Mouse (Mus musculus): Measurements from ENCODE around the gene Nav3. TPM values are rescaled to one million over a fixed set of nuclear protein-coding genes. Genes with fewer than 3 reads are reported as not detected.

The Nav3 gene
- polyA plus RNA-seq, 1 experiment, result not detected

DNA sequence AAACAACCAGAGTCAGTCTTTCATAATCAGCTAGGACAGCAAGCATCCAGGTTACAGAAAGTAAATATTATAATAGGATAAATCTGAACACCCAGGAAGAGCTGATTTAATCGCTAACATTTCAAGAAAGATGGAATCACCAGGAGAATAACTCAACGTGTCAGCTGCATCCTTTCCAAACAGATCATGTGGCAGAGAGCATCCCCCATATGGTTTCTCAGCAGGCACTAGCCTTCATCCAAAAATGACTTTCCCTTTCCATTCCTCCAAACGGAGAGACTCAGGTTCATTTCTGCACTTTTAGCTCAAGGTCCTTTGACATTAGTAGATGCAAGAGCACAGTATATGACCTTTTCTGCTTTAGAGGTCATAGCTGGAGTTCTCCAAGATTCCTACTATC lies 765.4 kb downstream of the Nav3 start:
- Histone ChIP-seq H3K4me3 (ENCODE audit: insufficient read depth, low read length) (no peak overlapping the region), H3K27ac (ENCODE audit: insufficient read depth, low read depth, low read length) (no peak overlapping the region), H3K4me1 (ENCODE audit: control insufficient read depth, insufficient read depth, low read length) (no peaks in the 10 kb centered on the region)
- TF ChIP-seq CTCF (IDR thresholded peaks at IDR 0.05; ENCODE audit: low read depth, low read length), result no peak

DNA sequence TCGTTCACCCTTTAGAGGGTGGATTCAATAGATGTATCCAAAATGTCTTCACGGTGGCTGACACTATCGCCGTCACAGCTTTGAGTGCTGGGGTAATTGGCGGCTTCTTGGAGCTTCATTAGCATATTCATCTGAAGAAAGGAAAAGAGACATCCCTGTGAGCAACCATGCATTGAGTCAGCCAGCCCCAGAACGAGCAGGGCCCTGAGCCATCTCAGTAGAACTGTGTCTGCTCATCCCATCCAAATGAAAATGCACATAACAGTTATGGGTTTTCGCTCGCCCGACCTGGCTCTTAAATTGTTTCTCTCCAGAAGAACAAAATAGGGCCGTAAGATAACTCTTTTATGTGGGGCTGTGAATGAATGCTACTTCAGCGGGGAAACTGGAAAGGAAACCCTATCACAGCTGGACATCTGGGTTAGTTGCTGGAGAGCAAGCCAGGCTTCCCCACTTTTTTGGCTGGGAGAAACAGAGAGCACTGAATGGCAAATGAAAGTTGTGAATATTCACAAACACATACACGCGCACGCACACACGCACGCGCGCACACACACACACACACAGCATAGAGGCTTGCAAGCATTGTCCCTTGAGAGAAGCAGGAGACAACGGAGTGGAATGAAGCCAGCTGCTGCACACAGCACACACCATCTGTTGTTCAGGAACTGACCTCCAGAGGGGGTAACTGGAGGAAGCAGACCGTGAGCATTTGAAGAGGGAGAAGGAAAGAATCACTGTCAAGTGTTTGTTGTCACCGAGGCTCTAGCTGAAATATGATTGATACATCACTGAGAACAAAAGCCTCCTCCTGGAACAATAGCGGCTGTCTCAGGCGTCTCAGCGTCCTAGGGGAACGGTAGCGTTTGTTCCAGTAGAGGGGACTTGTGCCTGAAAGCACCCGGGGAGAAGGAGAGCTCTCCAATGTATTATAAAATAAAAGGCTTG lies 771.6 kb downstream of the Nav3 start:
- TF ChIP-seq POLR2A (IDR thresholded peaks at IDR 0.05; ENCODE audit: borderline replicate concordance, low read depth, low read length) (no peak), CTCF (IDR thresholded peaks at IDR 0.05; ENCODE audit: low read depth, low read length) (no peak)
- Histone ChIP-seq H3K27ac (ENCODE audit: insufficient read depth, low read depth, low read length) (no peak overlapping the region), H3K4me3 (ENCODE audit: insufficient read depth, low read length) (no peak overlapping the region), H3K4me1 (ENCODE audit: control insufficient read depth, insufficient read depth, low read length) (no peaks in the 10 kb centered on the region)

DNA sequence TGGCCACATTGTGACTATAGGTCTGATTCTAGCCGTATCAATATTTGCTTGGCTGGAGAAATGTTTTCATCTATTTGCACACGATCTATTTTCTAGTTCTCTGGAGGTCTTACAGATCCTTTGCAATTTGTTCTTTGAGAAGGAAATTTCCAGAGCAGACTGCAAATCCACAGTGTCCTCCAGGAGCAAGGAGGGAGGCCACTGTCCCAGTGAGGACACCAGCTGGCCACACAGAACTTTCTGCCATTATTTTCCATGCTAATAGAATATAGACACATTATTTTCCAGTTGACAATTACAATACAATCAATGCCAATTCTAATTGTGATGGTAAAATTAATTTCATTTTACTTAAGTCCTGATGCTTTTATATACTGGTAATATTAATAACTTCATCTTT lies 783.1 kb downstream of the Nav3 start:
- no peak overlapping the region for H3K27ac ChIP-seq (ENCODE audit: insufficient read depth, low read depth, low read length)
- no peaks in the 10 kb centered on the region for H3K4me1 ChIP-seq (ENCODE audit: control insufficient read depth, insufficient read depth, low read length)
- H3K4me3 ChIP-seq (ENCODE audit: insufficient read depth, low read length), result no peak overlapping the region
- no peak for TF ChIP-seq CTCF (IDR thresholded peaks at IDR 0.05; ENCODE audit: low read depth, low read length)
- TF ChIP-seq POLR2A (IDR thresholded peaks at IDR 0.05; ENCODE audit: borderline replicate concordance, low read depth, low read length), result no peak

DNA sequence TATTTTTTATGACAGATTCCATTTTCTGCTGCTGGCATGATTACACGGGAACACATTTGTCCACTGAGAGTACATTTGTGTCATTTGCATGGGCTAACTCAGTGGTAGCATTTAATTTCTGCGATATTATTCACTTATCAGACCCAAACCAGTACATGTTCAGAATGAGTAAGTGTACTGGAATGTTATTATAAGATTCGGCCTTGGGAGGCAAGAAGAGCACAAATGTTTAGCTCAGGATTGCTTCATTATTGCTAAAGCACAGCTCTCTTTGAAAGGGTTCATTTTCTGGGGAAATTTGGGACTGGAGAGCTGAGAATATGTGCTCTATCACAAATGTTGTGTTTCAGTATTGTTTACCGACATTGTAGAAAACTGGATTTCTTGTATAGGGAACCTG lies 788.6 kb downstream of the Nav3 start:
- TF ChIP-seq POLR2A (IDR thresholded peaks at IDR 0.05; ENCODE audit: borderline replicate concordance, low read depth, low read length), result no peak
- no peak for TF ChIP-seq CTCF (IDR thresholded peaks at IDR 0.05; ENCODE audit: low read depth, low read length)
- Histone ChIP-seq H3K4me3 (ENCODE audit: insufficient read depth, low read length) (no peak overlapping the region), H3K27ac (ENCODE audit: insufficient read depth, low read depth, low read length) (no peak overlapping the region), H3K4me1 (ENCODE audit: control insufficient read depth, insufficient read depth, low read length) (no peaks in the 10 kb centered on the region)

DNA sequence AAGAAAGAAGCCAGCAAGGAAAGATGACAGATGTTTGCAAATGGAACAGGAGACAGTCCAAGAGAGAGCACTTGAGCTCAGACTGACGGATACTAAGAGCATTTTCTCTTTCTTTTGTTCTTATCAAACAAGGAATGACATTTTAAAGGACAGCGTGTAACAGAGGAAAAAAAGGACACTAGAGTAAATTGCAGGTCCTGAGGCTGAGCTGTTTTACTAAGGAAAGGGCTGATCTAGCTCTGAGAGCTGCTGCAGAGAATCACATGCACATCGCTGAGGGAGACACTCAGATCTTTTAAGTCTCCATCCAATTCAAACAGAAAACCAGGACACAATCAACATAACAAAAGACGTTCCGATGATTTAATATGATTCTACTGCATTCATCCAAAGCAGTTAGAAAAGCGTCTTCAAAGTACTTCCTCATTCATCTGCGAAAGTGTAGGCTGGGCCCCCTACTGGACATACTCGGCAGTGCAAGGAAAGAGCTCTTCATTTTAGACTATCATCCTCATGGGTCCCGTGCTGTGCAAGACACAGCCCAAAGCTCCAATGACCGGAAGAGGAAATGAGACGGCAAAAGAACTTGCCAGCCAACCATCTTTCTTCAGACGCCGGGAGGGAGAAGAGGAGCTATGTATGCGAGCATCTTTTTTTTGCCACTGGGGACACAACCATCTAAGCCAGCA lies 791.2 kb downstream of the Nav3 start:
- TF ChIP-seq CTCF (IDR thresholded peaks at IDR 0.05; ENCODE audit: low read depth, low read length) (no peak), POLR2A (IDR thresholded peaks at IDR 0.05; ENCODE audit: borderline replicate concordance, low read depth, low read length) (no peak)
- Histone ChIP-seq H3K27ac (ENCODE audit: insufficient read depth, low read depth, low read length) (no peak overlapping the region), H3K4me3 (ENCODE audit: insufficient read depth, low read length) (no peak overlapping the region), H3K4me1 (ENCODE audit: control insufficient read depth, insufficient read depth, low read length) (no peaks in the 10 kb centered on the region)

DNA sequence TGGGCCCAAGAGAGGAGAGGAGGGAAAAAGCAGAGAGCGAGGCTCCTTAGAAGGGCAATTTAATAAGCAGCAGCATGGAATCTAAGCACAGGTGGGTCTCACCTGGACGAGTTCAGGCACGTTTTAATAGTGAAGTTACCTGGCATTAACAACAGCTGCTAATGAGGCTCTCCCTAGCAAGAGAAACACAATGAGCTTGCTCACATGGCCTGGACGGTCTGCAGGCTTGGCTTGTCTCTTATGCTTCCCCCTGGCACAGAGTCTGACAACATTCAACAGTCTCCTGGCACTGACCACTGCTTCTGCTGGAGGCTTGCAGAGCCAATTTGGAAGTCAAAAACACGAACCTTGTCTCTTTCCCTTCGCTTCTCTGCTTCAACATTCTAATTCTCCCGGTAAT lies 804.5 kb downstream of the Nav3 start:
- TF ChIP-seq POLR2A (IDR thresholded peaks at IDR 0.05; ENCODE audit: borderline replicate concordance, low read depth, low read length) (no peak), CTCF (IDR thresholded peaks at IDR 0.05; ENCODE audit: low read depth, low read length) (no peak)
- H3K4me3 ChIP-seq (ENCODE audit: insufficient read depth, low read length), result no peak overlapping the region
- no peaks in the 10 kb centered on the region for H3K4me1 ChIP-seq (ENCODE audit: control insufficient read depth, insufficient read depth, low read length)
- no peak overlapping the region for H3K27ac ChIP-seq (ENCODE audit: insufficient read depth, low read depth, low read length)

DNA sequence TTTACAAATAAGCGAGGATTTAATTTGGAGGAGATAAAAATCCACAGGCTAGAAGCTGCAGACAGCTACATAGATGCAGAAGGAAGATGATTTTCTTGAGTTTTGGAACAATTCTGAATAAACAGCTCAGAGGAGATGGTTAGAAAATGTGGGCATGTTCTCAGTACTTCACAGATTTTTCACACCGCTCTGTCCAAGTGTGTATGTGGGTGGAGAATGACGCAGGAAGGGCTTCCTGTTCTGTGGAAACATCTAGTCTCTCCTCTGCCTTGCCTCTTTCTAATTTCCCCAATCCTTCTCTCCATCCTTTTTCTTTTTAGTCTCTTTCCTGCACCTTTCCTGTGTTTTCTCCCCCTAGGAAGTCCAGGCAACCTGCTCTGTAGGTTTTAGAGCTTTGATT lies 812.4 kb downstream of the Nav3 start:
- no peak for TF ChIP-seq CTCF (IDR thresholded peaks at IDR 0.05; ENCODE audit: low read depth, low read length)
- no peak for TF ChIP-seq POLR2A (IDR thresholded peaks at IDR 0.05; ENCODE audit: borderline replicate concordance, low read depth, low read length)
- Histone ChIP-seq H3K4me1 (ENCODE audit: control insufficient read depth, insufficient read depth, low read length) (no peaks in the 10 kb centered on the region), H3K27ac (ENCODE audit: insufficient read depth, low read depth, low read length) (no peak overlapping the region), H3K4me3 (ENCODE audit: insufficient read depth, low read length) (no peak overlapping the region)

DNA sequence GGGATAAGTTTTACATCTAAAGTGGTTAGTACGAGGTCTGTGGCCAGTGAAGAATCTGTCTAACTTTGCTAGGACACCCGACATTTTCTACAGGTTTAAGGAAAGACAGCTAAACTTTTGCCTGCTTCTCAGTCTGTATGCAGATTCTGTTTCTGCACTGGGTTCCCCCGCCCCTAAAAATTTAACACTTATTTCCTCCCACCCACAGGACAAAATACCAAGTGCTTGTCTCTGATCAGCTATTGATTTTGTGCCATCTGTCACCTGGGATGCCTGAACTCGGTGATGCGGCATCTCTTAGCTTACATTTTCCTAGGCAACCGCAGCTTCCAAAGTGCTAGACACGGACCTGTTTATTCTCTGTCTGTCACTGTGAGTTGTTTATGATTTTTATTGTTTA lies 814.2 kb downstream of the Nav3 start:
- TF ChIP-seq POLR2A (IDR thresholded peaks at IDR 0.05; ENCODE audit: borderline replicate concordance, low read depth, low read length) (no peak), CTCF (IDR thresholded peaks at IDR 0.05; ENCODE audit: low read depth, low read length) (no peak)
- no peak overlapping the region for H3K4me3 ChIP-seq (ENCODE audit: insufficient read depth, low read length)
- H3K4me1 ChIP-seq (ENCODE audit: control insufficient read depth, insufficient read depth, low read length), result no peaks in the 10 kb centered on the region
- H3K27ac ChIP-seq (ENCODE audit: insufficient read depth, low read depth, low read length), result no peak overlapping the region

DNA sequence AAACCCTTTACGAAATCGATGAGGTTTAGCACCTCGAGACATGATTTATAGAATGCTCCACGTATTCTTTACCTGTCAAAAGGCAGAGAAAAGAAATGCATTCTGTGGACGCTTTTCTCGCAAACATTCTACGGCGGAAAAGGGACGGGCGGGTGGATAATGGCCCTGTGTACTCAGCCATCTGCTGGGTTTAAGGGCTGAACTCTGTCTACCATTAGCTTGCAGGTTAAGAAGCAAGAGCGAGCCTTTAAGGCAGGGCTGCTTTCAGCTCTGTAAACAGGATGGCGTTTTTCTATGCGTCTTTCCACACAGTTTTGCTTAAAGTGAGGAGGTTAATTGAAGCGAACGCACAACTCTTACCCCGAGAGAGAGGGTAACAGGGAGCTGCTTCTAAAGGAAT lies 818.3 kb downstream of the Nav3 start:
- no peak overlapping the region for H3K4me3 ChIP-seq (ENCODE audit: insufficient read depth, low read length)
- no peaks in the 10 kb centered on the region for H3K4me1 ChIP-seq (ENCODE audit: control insufficient read depth, insufficient read depth, low read length)
- TF ChIP-seq POLR2A (IDR thresholded peaks at IDR 0.05; ENCODE audit: borderline replicate concordance, low read depth, low read length) (no peak), CTCF (IDR thresholded peaks at IDR 0.05; ENCODE audit: low read depth, low read length) (no peak)
- no peak overlapping the region for H3K27ac ChIP-seq (ENCODE audit: insufficient read depth, low read depth, low read length)
